Mouse (Mus musculus): ENCODE data around the gene Otop3.

GRCm38 (mm10) chr11:115323354-115323753 lies 11.2 kb upstream of the Otop3 start:
- no peak for TF ChIP-seq POLR2A (IDR thresholded peaks at IDR 0.05; ENCODE audit: extremely low read depth, insufficient read depth, low read length)
- no peak for TF ChIP-seq CTCF (IDR thresholded peaks at IDR 0.05; ENCODE audit: low read depth, low read length)
